Mouse (Mus musculus): Measurements from ENCODE around the gene Crybb1. TPM values are rescaled to one million over a fixed set of nuclear protein-coding genes. Genes with fewer than 3 reads are reported as not detected.

Crybb1 gene
- polyA plus RNA-seq, 2 experiments from 2014 or later: not detected

- ATAC-seq: no peak
Measured at GRCm38 (mm10) chr5:112313222-112313885, 57.7 kb downstream of the Crybb1 start.

- no peak for ATAC-seq
Measured at GRCm38 (mm10) chr5:112316468-112316867, 60.9 kb downstream of the Crybb1 start.

- no peak for ATAC-seq
Measured at GRCm38 (mm10) chr5:112317328-112317727, 61.7 kb downstream of the Crybb1 start.

Other genes with a start within 250 kb of the Crybb1 start
- gene Cryba4, start 3.3 kb upstream of the Crybb1 start, polyA plus RNA-seq (2017; shearing (Covaris generic)): not detected
- 10 to 100 TPM; 75.0 to 86.1 TPM for gene Tpst2, start 20.9 kb downstream of the Crybb1 start, polyA plus RNA-seq (2017; shearing (Covaris generic))
- gene Tfip11, start 70.5 kb downstream of the Crybb1 start, polyA plus RNA-seq (2017; shearing (Covaris generic)): 10 to 100 TPM; 11.8 to 18.4 TPM
- 1 to 10 TPM; 1.5 to 2.7 TPM for gene Srrd, start 87.2 kb downstream of the Crybb1 start, polyA plus RNA-seq (2017; shearing (Covaris generic))
- 10 to 100 TPM; 15.2 to 18.3 TPM for gene Hps4, start 87.3 kb downstream of the Crybb1 start, polyA plus RNA-seq (2017; shearing (Covaris generic))
- not detected for gene Gm6583, start 100.2 kb downstream of the Crybb1 start, polyA plus RNA-seq (2017; shearing (Covaris generic))
- not detected for gene Asphd2, start 139.1 kb downstream of the Crybb1 start, polyA plus RNA-seq (2017; shearing (Covaris generic))
- gene Gm6588, start 193.6 kb downstream of the Crybb1 start, polyA plus RNA-seq (2017; shearing (Covaris generic)): not detected

Data from activated CD4-positive, CD25-positive, alpha-beta regulatory T cell, adult 4 months (primary cell).